Mouse (Mus musculus) MEL (cell line): ENCODE measurements around the gene Vdac2. TPM values are rescaled to one million over a fixed set of nuclear protein-coding genes. Genes with fewer than 3 reads are reported as not detected.

Experiments
- DNase-seq: peaks from one replicate; pipeline ENCODE4 v3.0.0; 2011; ENCODE audit warnings: low read depth, low spot score
- H3K27ac ChIP-seq: 2 replicates; pipeline ENCODE4 v1.5.1; 2012; ENCODE audit warnings: low read depth, mild to moderate bottlenecking, control low read depth, low read length, moderate library complexity; ENCODE audit not compliant: control insufficient read depth
- H3K27me3 ChIP-seq, 2 experiments: fragments of 150-350 bp in 1 of 2; sonication (generic) in 1 of 2; 2 replicates each; pipeline ENCODE4 v1.6.1; 2012; ENCODE audit warnings: low read length in 2 of 2, mild to moderate bottlenecking in 2 of 2, improper control_type of control experiment in 1 of 2, moderate library complexity in 1 of 2; ENCODE audit not compliant: insufficient read depth in 2 of 2, control insufficient read depth in 1 of 2
- H3K36me3 ChIP-seq, 2 experiments: 2 replicates each; pipeline ENCODE4 v1.6.1; 2012 to 2014; ENCODE audit warnings: low read length in 2 of 2, improper control_type of control experiment in 1 of 2, inconsistent platforms in 1 of 2, mild to moderate bottlenecking in 1 of 2; ENCODE audit not compliant: insufficient read depth in 2 of 2, control insufficient read depth in 1 of 2
- H3K4me1 ChIP-seq, 2 experiments: fragments of 150-350 bp in 1 of 2; sonication (generic) in 1 of 2; 2 replicates each; pipeline ENCODE4 v1.6.1; 2012; ENCODE audit warnings: low read length in 2 of 2, improper control_type of control experiment in 1 of 2, mild to moderate bottlenecking in 1 of 2; ENCODE audit not compliant: insufficient read depth in 2 of 2, control insufficient read depth in 1 of 2
- H3K4me3 ChIP-seq, 2 experiments: fragments of 150-350 bp in 1 of 2; sonication (generic) in 1 of 2; 2 replicates each; pipeline ENCODE4 v1.5.1; 2012; ENCODE audit warnings: low read depth in 2 of 2, low read length in 2 of 2, mild to moderate bottlenecking in 2 of 2, moderate library complexity in 2 of 2, control low read depth in 1 of 2, improper control_type of control experiment in 1 of 2; ENCODE audit not compliant: control insufficient read depth in 1 of 2, insufficient read depth in 1 of 2
- H3K79me2 ChIP-seq: 2 replicates; pipeline ENCODE4 v1.6.1; 2012; ENCODE audit warnings: mild to moderate bottlenecking, low read length, moderate library complexity; ENCODE audit not compliant: control insufficient read depth, poor library complexity, insufficient read depth
- H3K9ac ChIP-seq: 2 replicates; pipeline ENCODE4 v1.6.1; 2012; ENCODE audit warnings: low read depth, mild to moderate bottlenecking, control low read depth, low read length, moderate library complexity; ENCODE audit not compliant: control insufficient read depth, poor library complexity, severe bottlenecking
- H3K9me3 ChIP-seq: fragments of 150-350 bp; sonication (generic); replicated peaks from 2 replicates; pipeline ENCODE4 v1.6.1; 2012; ENCODE audit warnings: mild to moderate bottlenecking, low read length, improper control_type of control experiment, moderate library complexity; ENCODE audit not compliant: insufficient read depth
- BHLHE40 ChIP-seq: IDR thresholded peaks from 2 replicates; pipeline ENCODE4 v1.6.1; 2012; ENCODE audit warnings: low read depth, mild to moderate bottlenecking, inconsistent platforms, low read length, improper control_type of control experiment, borderline replicate concordance
- CHD2 ChIP-seq: IDR thresholded peaks from 2 replicates; pipeline ENCODE4 v1.6.1; 2011; ENCODE audit warnings: low read length, improper control_type of control experiment
- ETS1 ChIP-seq: IDR thresholded peaks from 2 replicates; pipeline ENCODE4 v1.6.1; 2012; ENCODE audit warnings: low read depth, mild to moderate bottlenecking, inconsistent platforms, low read length, improper control_type of control experiment, moderate library complexity
- HCFC1 ChIP-seq: IDR thresholded peaks from 2 replicates; pipeline ENCODE4 v1.6.1; 2012; ENCODE audit warnings: low read depth, mild to moderate bottlenecking, inconsistent platforms, low read length, improper control_type of control experiment, moderate library complexity
- JUND ChIP-seq: IDR thresholded peaks from 2 replicates; pipeline ENCODE4 v1.6.1; 2011; ENCODE audit warnings: low read depth, mild to moderate bottlenecking, improper control_type of control experiment, low read length
- KAT2A ChIP-seq: conservative IDR thresholded peaks from 2 replicates; pipeline ENCODE4 v1.6.1; 2012; ENCODE audit warnings: low read depth, low read length, improper control_type of control experiment, inconsistent platforms
- MAX ChIP-seq: IDR thresholded peaks from 2 replicates; pipeline ENCODE4 v1.6.1; 2011; ENCODE audit warnings: low read length, improper control_type of control experiment
- MAZ ChIP-seq: IDR thresholded peaks from 2 replicates; pipeline ENCODE4 v1.6.1; 2012; ENCODE audit warnings: low read depth, mild to moderate bottlenecking, inconsistent platforms, low read length, improper control_type of control experiment
- MXI1 ChIP-seq: IDR thresholded peaks from 2 replicates; pipeline ENCODE4 v1.6.1; 2011; ENCODE audit warnings: mild to moderate bottlenecking, low read depth, low read length, improper control_type of control experiment
- MYC ChIP-seq: IDR thresholded peaks from 2 replicates; pipeline ENCODE4 v1.6.1; 2011; ENCODE audit warnings: low read depth, mild to moderate bottlenecking, low read length, improper control_type of control experiment, moderate library complexity
- NELFE ChIP-seq: IDR thresholded peaks from 2 replicates; pipeline ENCODE4 v1.6.1; 2011; ENCODE audit warnings: low read depth, low read length, improper control_type of control experiment
- NRF1 ChIP-seq: IDR thresholded peaks from 2 replicates; pipeline ENCODE4 v1.6.1; 2014; ENCODE audit warnings: low read depth, mild to moderate bottlenecking, inconsistent platforms, low read length, improper control_type of control experiment, moderate library complexity; ENCODE audit not compliant: poor library complexity, insufficient read depth, severe bottlenecking
- POLR2A ChIP-seq, 2 experiments: IDR thresholded peaks; 2 replicates each; pipeline ENCODE4 v1.6.1; 2011 to 2012; ENCODE audit warnings: low read length in 2 of 2, mild to moderate bottlenecking in 2 of 2, control low read depth in 1 of 2, improper control_type of control experiment in 1 of 2, low read depth in 1 of 2, moderate library complexity in 1 of 2; ENCODE audit not compliant: control insufficient read depth in 1 of 2, insufficient read depth in 1 of 2, poor library complexity in 1 of 2
- POLR2AphosphoS2 ChIP-seq: IDR thresholded peaks from 2 replicates; pipeline ENCODE4 v1.6.1; 2011; ENCODE audit warnings: low read length, improper control_type of control experiment
- SIN3A ChIP-seq: IDR thresholded peaks from 2 replicates; pipeline ENCODE4 v1.6.1; 2012; ENCODE audit warnings: low read length, improper control_type of control experiment, inconsistent platforms
- TBP ChIP-seq: IDR thresholded peaks from 2 replicates; pipeline ENCODE4 v1.8.0; 2011; ENCODE audit warnings: low read depth, low read length, improper control_type of control experiment
- USF1 ChIP-seq: IDR thresholded peaks from 2 replicates; pipeline ENCODE4 v1.6.1; 2014; ENCODE audit warnings: low read depth, mild to moderate bottlenecking, inconsistent platforms, low read length, improper control_type of control experiment, moderate library complexity
- USF2 ChIP-seq, 2 experiments: IDR thresholded peaks; 2 replicates each; pipeline ENCODE4 v1.6.1; 2011 to 2012; ENCODE audit warnings: improper control_type of control experiment in 2 of 2, low read length in 2 of 2, borderline replicate concordance in 1 of 2, inconsistent platforms in 1 of 2, low read depth in 1 of 2, mild to moderate bottlenecking in 1 of 2; ENCODE audit not compliant: insufficient read depth in 1 of 2
- ZMIZ1 ChIP-seq: IDR thresholded peaks from 2 replicates; pipeline ENCODE4 v1.6.1; 2012; ENCODE audit warnings: low read depth, mild to moderate bottlenecking, inconsistent platforms, low read length, improper control_type of control experiment, moderate library complexity
- ZNF384 ChIP-seq: IDR thresholded peaks from 2 replicates; pipeline ENCODE4 v1.6.1; 2012; ENCODE audit warnings: low read depth, mild to moderate bottlenecking, inconsistent platforms, low read length, improper control_type of control experiment
- polyA plus RNA-seq, 2 experiments: library from polyadenylated mRNA; stranded (reverse) in 1 of 2; unstranded in 1 of 2; fragments of >175 nt in 1 of 2; fragments of >200 nt in 1 of 2; gene quantifications; 2 replicates each; pipeline versions ENCODE4 v1.2.1 to v1.2.4; 2012; ENCODE audit warnings: low replicate concordance in 2 of 2, low read depth in 1 of 2; ENCODE audit not compliant: insufficient read length in 2 of 2, insufficient read depth in 1 of 2, missing spikeins in 1 of 2
- total RNA-seq: library from RNA; depleted of rRNA; stranded (reverse); fragments of 300-350 nt; gene quantifications from 2 replicates; pipeline ENCODE4 v1.2.3, GENCODE M21; 2012

The Vdac2 gene
- total and polyA plus RNA-seq, 3 experiments, result 74.9 to 327 (median 247) TPM

DNA sequence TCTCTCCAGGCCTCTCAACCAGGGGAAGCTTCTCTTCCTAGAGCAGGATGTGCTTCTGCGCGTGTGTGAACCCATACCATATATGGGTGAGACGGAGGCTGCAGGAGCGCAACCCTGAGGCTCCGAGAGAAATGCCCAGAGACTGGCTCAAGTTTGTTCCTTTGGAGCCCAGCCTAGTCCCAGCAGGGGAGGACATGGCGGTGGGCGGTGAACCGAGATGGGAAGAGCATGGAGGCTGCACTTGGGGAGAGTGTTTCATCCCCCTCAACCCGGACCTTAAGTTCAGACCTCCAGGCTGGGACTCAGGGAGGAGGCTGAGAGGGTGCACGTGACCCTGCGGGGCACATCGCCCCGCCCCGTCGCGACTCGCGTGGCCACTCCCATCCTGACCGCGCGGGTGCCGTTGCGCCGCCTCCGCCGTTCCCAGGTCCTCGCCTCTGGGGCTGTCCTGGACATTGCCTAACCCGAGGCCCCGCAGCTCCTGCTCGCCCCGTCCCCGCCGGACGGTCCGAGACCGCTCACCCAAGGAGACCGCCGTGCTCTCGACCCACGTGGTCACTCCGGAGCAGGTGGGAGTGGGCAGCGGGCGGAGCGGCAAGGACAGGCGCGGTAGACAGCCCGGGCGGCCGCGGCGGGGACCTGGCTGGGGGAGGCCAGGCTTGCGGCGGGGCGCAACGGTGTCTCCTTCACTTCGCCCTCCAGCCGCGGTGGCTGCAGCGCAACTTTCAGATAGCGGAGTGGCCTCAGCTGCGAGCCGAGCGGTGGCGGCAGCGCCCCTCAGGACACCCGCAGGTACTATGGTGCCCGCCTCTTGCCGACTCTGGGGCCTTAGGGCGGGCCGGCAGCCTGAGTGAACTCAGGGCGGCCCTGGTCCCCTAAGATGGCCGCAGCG, 6.1 kb downstream of the Vdac2 start:
- DNase-seq, result peak; percentile 97
- Histone ChIP-seq H3K9me3 (no peaks in the 10 kb centered on the region), H3K79me2 (peaks cover 42% of the 10 kb centered on the region), H3K4me1 (peaks cover 10 to 19% of the 10 kb centered on the region in 2 experiments), H3K9ac (peak overlapping the region; percentile 92), H3K4me3 (peak overlapping the region; percentile 95 to 99), H3K27me3 (no peaks in the 10 kb centered on the region), H3K27ac (peak overlapping the region; percentile 90), H3K36me3 (peaks cover 23 to 35% of the 10 kb centered on the region in 2 experiments)
- peak; percentile 64 for TF ChIP-seq SIN3A
- TF ChIP-seq HCFC1, result peak; percentile 87
- TF ChIP-seq POLR2A (IDR thresholded peaks at IDR 0.05; ENCODE audit: control insufficient read depth in 1 of 2, insufficient read depth in 1 of 2, low read depth in 1 of 2, low read length in 2 of 2, poor library complexity in 1 of 2), result peak; percentile 67 to 96
- no peak for TF ChIP-seq CHD2
- TF ChIP-seq MAZ, result no peak; the same call in 1 of the 2 replicates
- TF ChIP-seq NELFE, result peak; percentile 80
- TF ChIP-seq MXI1, result peak; percentile 69
- no peak for TF ChIP-seq ZNF384
- TF ChIP-seq JUND, result no peak
- TF ChIP-seq TBP, result peak; percentile 68; the same call in 1 of the 2 replicates
- peak; percentile 97 for TF ChIP-seq USF1
- peak; percentile 30; the same call in 1 of the 2 replicates for TF ChIP-seq ETS1
- TF ChIP-seq USF2 (IDR thresholded peaks at IDR 0.05; ENCODE audit: borderline replicate concordance in 1 of 2, insufficient read depth in 1 of 2, low read depth in 1 of 2, low read length in 2 of 2), result peak; percentile 56 to 84; a peak in 3 of 4 replicates
- peak; percentile 75; the same call in 1 of the 2 replicates for TF ChIP-seq MYC
- TF ChIP-seq BHLHE40, result peak; percentile 95
- peak; percentile 63 for TF ChIP-seq NRF1
- peak; percentile 99 for TF ChIP-seq MAX
- TF ChIP-seq KAT2A, result peak; percentile 38; the same call in 1 of the 2 replicates
- peak; percentile 80; the same call in 1 of the 2 replicates for TF ChIP-seq ZMIZ1
- TF ChIP-seq POLR2AphosphoS2, result peak; percentile 91
